17 mouse cellular contexts compared by ENCODE assay signal in the genomic region with DNA sequence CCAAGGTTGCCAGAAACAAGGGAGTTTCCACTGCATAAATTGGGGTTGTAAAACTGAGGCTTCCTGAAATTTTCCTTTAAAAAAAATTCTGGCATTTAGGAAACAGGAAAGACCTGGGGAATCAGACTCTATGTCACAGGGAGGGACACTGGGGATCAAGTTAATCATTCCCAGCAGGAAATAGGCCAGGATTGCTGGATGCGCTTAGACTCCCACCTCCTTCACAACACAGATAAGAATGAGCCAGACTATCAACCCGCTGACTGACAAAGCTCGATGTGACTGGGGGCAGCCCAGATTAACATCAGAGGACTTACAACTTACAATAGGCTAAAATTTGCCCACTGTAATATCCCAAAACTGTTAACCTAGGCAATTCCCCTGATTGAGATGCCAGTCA. TPM values are rescaled to one million over a fixed set of nuclear protein-coding genes. Genes with fewer than 3 reads are reported as not detected.
DNase-seq lines count a peak whose midpoint lies in the region; ATAC-seq and TF ChIP-seq lines count a peak whose summit lies in the region.
"Had no signal": no experiment of that assay in that cellular context is flagged by ENCODE, and none has a peak within 500 bp of the region (broad histone marks: within the 10 kb centered on the region; RNA-seq: fewer than 3 reads in every experiment).

No protein-coding gene starts in this region.

- no peak overlapping the region for H3K4me2 ChIP-seq in intestine, embryonic 15.5 days (replicated peaks)
- peak overlapping the region; percentile 30 for H3K4me2 ChIP-seq in myocyte (ENCODE audit: low read depth)
- H3K4me2 ChIP-seq: heart, embryonic 15.5 days; hindbrain, embryonic 15.5 days; limb, embryonic 12.5 days; lung, embryonic 14.5 days; midbrain, embryonic 12.5 days; neural tube, embryonic 13.5 days had no signal

- peak; percentile 79 for ATAC-seq in intestine, embryonic 15.5 days
- ATAC-seq in megakaryocyte-erythroid progenitor cell, adult 5-6 weeks (replicated peaks; ENCODE audit: low FRiP score, low TSS enrichment, poor library complexity, severe bottlenecking) = no peak

- TF ChIP-seq POLR2A in myocyte (IDR thresholded peaks at IDR 0.05; ENCODE audit: insufficient read length, low read depth) = no peak

- H3K4me3 ChIP-seq in intestine, embryonic 15.5 days (replicated peaks) = no peak overlapping the region
- no peak overlapping the region for H3K4me3 ChIP-seq in myocyte
- H3K4me3 ChIP-seq: forebrain, embryonic 10.5 days; heart, adult 2 months; heart, embryonic 15.5 days; hindbrain, embryonic 15.5 days; limb, embryonic 12.5 days; midbrain, embryonic 12.5 days; neural tube, embryonic 13.5 days had no signal

- DNase-seq in kidney, adult 9 months = peak; percentile 30
- no peak for DNase-seq in kidney, postnatal 10 days
- peak; percentile 44 for DNase-seq in large intestine, adult 2 months (ENCODE audit: low read depth, low spot score)
- DNase-seq in gastrocnemius, adult 18-20 months (ENCODE audit: low spot score) = no peak
- DNase-seq: heart, adult 2 months; lung, embryonic 14.5 days; thymus, postnatal 36 days had no signal

- no peak overlapping the region for H3ac ChIP-seq in myocyte (ENCODE audit: control insufficient read depth, insufficient read length)

- H3K79me2 ChIP-seq in myocyte (ENCODE audit: control insufficient read depth, insufficient read depth) = no peaks in the 10 kb centered on the region

- no peak overlapping the region for H3K27ac ChIP-seq in intestine, embryonic 15.5 days
- H3K27ac ChIP-seq: forebrain, embryonic 10.5 days; heart, adult 2 months; heart, embryonic 15.5 days; hindbrain, embryonic 15.5 days; limb, embryonic 12.5 days; macrophage; midbrain, embryonic 12.5 days; neural tube, embryonic 13.5 days had no signal

- H3K36me3 ChIP-seq in intestine, embryonic 15.5 days = no peaks in the 10 kb centered on the region
- H3K36me3 ChIP-seq in myocyte (ENCODE audit: control insufficient read depth, insufficient read depth) = no peaks in the 10 kb centered on the region
- H3K36me3 ChIP-seq: forebrain, embryonic 10.5 days; heart, embryonic 15.5 days; hindbrain, embryonic 15.5 days; limb, embryonic 12.5 days; midbrain, embryonic 12.5 days; neural tube, embryonic 13.5 days had no signal

- no peak overlapping the region for H3K9ac ChIP-seq in intestine, embryonic 15.5 days
- H3K9ac ChIP-seq: heart, embryonic 15.5 days; hindbrain, embryonic 15.5 days; limb, embryonic 12.5 days; lung, embryonic 14.5 days; midbrain, embryonic 12.5 days; neural tube, embryonic 13.5 days had no signal

- 48% methylated on average over 3 of the region's 3 CpGs for WGBS in intestine, embryonic 15.5 days
- 25% methylated on average over 3 of the region's 3 CpGs for WGBS in large intestine, adult 2 months

- H3K9me3 ChIP-seq in intestine, embryonic 15.5 days = no peaks in the 10 kb centered on the region
- H3K9me3 ChIP-seq: forebrain, embryonic 10.5 days; heart, embryonic 15.5 days; hindbrain, embryonic 15.5 days; limb, embryonic 12.5 days; midbrain, embryonic 12.5 days; neural tube, embryonic 13.5 days had no signal

- H3K27me3 ChIP-seq in intestine, embryonic 15.5 days (replicated peaks) = no peaks in the 10 kb centered on the region
- no peaks in the 10 kb centered on the region for H3K27me3 ChIP-seq in myocyte (ENCODE audit: control insufficient read depth, insufficient read depth, insufficient read length)
- H3K27me3 ChIP-seq: heart, embryonic 15.5 days; hindbrain, embryonic 15.5 days; limb, embryonic 12.5 days; midbrain, embryonic 12.5 days; neural tube, embryonic 13.5 days had no signal

- 0 out of 2 replicates have a peak, but pooled peaks cover 4% of the 10 kb centered on the region for H3K4me1 ChIP-seq in intestine, embryonic 15.5 days (replicated peaks)
- H3K4me1 ChIP-seq: hindbrain, embryonic 15.5 days; midbrain, embryonic 12.5 days had no signal

TF ChIP-seq in myocyte, 11 proteins besides CTCF, POLR2A, EP300 and RAD21:
- TF ChIP-seq REST (IDR thresholded peaks at IDR 0.05; ENCODE audit: insufficient read depth, insufficient read length) = no peak
- no peak for TF ChIP-seq USF1 (IDR thresholded peaks at IDR 0.05; ENCODE audit: low read depth)
- no peak for TF ChIP-seq MAX (IDR thresholded peaks at IDR 0.05; ENCODE audit: low read depth)
- no peak for TF ChIP-seq MYOD1 (IDR thresholded peaks at IDR 0.05; ENCODE audit: control insufficient read depth in 1 of 3, insufficient read length in 2 of 3, low read depth in 2 of 3)
- no peak for TF ChIP-seq POLR2AphosphoS2 (IDR thresholded peaks at IDR 0.05; ENCODE audit: insufficient read length, low read depth)
- TF ChIP-seq MYOG (IDR thresholded peaks at IDR 0.05; ENCODE audit: control insufficient read depth in 1 of 3, insufficient read depth in 1 of 3, insufficient read length in 2 of 3, low read depth in 2 of 3) = no peak
- no peak for TF ChIP-seq CEBPB (IDR thresholded peaks at IDR 0.05; ENCODE audit: insufficient read depth, poor library complexity, severe bottlenecking)
- TF ChIP-seq TCF12 (IDR thresholded peaks at IDR 0.05; ENCODE audit: insufficient read depth, poor library complexity, severe bottlenecking) = no peak
- TF ChIP-seq E2F4 (IDR thresholded peaks at IDR 0.05; ENCODE audit: insufficient read depth) = no peak

RNA-seq across cellular contexts. Expression of a gene that starts 52.4 kb away (rescaled TPM):
- 1.5 and 1.7 TPM in 2 replicates for polyA plus RNA-seq in intestine, embryonic 15.5 days (2015; fragmentation: Nextera tagmentation; extraction: Ambion mirVana)
- 5.5 and 12.5 TPM in 2 replicates for polyA plus RNA-seq in large intestine, adult 2 months (2012; rRNA removed)
- polyA plus RNA-seq in myocyte (2012; fragmentation: generic; extraction: Trizol) = 4.6 TPM
- 3.3 and 7.0 TPM in 2 replicates for total RNA-seq in megakaryocyte-erythroid progenitor cell, adult 5-6 weeks (2014; fragmentation: Nextera tagmentation)
- total RNA-seq in megakaryocyte-erythroid progenitor cell, adult 5-6 weeks (2017) = 4.7 and 6.5 TPM in 2 replicates
- total RNA-seq in gastrocnemius, adult 18-20 months (2021) = 10 to 100 TPM; 33.7 to 36.2 TPM

Comparison
In these comparisons a context has a peak if more than half of its experiments do, and no peak if none do; other contexts are left out.
1. DNase-seq: peak in kidney, adult 9 months (single experiment) and large intestine, adult 2 months (single experiment); none in kidney, postnatal 10 days (single experiment) and gastrocnemius, adult 18-20 months (single experiment).